Mouse (Mus musculus) embryo, embryonic 10.5 days (tissue): ENCODE data around the gene Krtap21-1.

Experiments used
- DNase-seq: peaks from one replicate; pipeline ENCODE4 v3.0.0-alpha.2; 2015; ENCODE audit warnings: low spot score

Krtap21-1 gene

GRCm38 (mm10) chr16:89403768-89404167, at the start of gene Krtap21-1:
Gene Krtap21-1 (minus strand): TSS chr16:89403868.
- no peak for DNase-seq

- no peak for DNase-seq
These were observed 25.9 kb upstream of the Krtap21-1 start for GRCm38 (mm10) chr16:89429586-89429985.

GRCm38 (mm10) chr16:89425310-89425709, 21.6 kb upstream of the Krtap21-1 start:
- no peak for DNase-seq

GRCm38 (mm10) chr16:89420011-89420410, 16.3 kb upstream of the Krtap21-1 start, which contains the start of gene Krtap6-2:
Gene Krtap6-2 (minus strand): TSS chr16:89420111.
- no peak for DNase-seq

GRCm38 (mm10) chr16:89416311-89416710, 12.6 kb upstream of the Krtap21-1 start:
- DNase-seq = no peak

- DNase-seq = no peak
These were observed 6.8 kb upstream of the Krtap21-1 start for GRCm38 (mm10) chr16:89410345-89411068.

GRCm38 (mm10) chr16:89372734-89373461, 30.8 kb downstream of the Krtap21-1 start:
- DNase-seq = no peak
